Mouse (Mus musculus) E14TG2a.4 (cell line): ENCODE measurements around the gene Trpm6.

Experiments
- CTCF ChIP-seq: conservative IDR thresholded peaks from 2 replicates; pipeline ENCODE4 v1.5.1; 2014; ENCODE audit warnings: low read length
- POU5F1 ChIP-seq: IDR thresholded peaks from 2 replicates; pipeline ENCODE4 v1.6.1; 2014; ENCODE audit warnings: low read length, borderline replicate concordance

DNA sequence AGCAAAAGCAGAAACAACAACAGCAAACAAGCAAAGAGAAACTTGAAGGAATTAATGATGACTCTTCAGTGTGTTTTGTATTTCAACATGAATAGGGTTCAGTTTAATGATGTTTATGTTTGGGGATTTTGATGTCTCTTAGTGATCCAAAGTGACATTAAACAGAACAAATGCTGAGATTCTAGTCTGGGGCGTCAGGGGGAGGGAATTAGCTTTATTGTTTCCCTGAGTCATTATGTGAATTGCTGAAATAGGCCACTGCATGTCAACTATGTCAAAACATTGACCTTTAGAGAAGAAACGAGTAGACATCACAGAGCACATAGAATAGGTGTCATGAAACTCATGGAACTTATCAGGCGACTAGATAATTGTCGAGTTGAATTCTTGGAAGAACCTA lies 129.5 kb downstream of the Trpm6 start:
- TF ChIP-seq CTCF = no peak
- TF ChIP-seq POU5F1 = no peak
